ENCODE assay signal across 19 mouse cellular contexts in the genomic region with DNA sequence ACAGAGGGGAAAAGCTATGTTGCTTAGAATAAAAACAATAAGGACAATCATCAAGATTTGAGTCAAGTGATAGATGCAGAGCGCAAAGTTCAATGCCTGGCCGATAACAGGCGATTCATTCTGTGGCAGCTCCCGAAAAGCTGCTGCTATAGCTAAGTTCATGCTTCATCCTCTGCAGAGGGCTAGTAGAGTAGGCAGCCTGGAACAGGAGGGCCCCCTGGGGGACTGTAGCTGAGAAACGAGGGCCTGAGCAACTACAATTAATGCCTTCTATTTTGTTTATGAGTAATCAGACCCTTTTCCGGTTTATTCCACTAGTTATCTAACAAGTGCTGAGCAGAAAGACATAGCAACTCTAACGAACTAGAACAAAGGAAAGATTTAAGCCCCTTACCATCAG.
DNase-seq lines count a peak whose midpoint lies in the region; ATAC-seq and TF ChIP-seq lines count a peak whose summit lies in the region.
"Had no signal": no experiment of that assay in that cellular context is flagged by ENCODE, and none has a peak within 500 bp of the region (broad histone marks: within the 10 kb centered on the region; RNA-seq: fewer than 3 reads in every experiment).

No protein-coding gene starts in this region.

- peaks cover 3% of the 10 kb centered on the region; the same call in 1 of the 2 replicates for H3K9me3 ChIP-seq in forebrain, embryonic 14.5 days (replicated peaks; ENCODE audit: control insufficient read depth, low read length)
- H3K9me3 ChIP-seq in forebrain, embryonic 16.5 days (ENCODE audit: control insufficient read depth, low read length) = peaks cover 6% of the 10 kb centered on the region; the same call in 1 of the 2 replicates
- H3K9me3 ChIP-seq in midbrain, embryonic 14.5 days (ENCODE audit: control insufficient read depth, low read length) = no peaks in the 10 kb centered on the region
- no peaks in the 10 kb centered on the region for H3K9me3 ChIP-seq in midbrain, embryonic 11.5 days (ENCODE audit: control insufficient read depth, low read length)
- H3K9me3 ChIP-seq: heart, embryonic 10.5 days; kidney, embryonic 15.5 days; liver, embryonic 12.5 days; neural tube, embryonic 12.5 days had no signal

- H3K4me1 ChIP-seq in forebrain, embryonic 14.5 days (ENCODE audit: control insufficient read depth, insufficient read depth, low read length) = no peaks in the 10 kb centered on the region
- peaks cover 3% of the 10 kb centered on the region; the same call in 1 of the 2 replicates for H3K4me1 ChIP-seq in forebrain, embryonic 16.5 days (replicated peaks; ENCODE audit: control insufficient read depth, insufficient read depth, low read length)
- no peaks in the 10 kb centered on the region for H3K4me1 ChIP-seq in midbrain, embryonic 14.5 days (ENCODE audit: control insufficient read depth, insufficient read depth, low read length)
- H3K4me1 ChIP-seq in midbrain, embryonic 11.5 days (ENCODE audit: control insufficient read depth, insufficient read depth, low read length) = no peaks in the 10 kb centered on the region
- H3K4me1 ChIP-seq: heart, embryonic 10.5 days; kidney, embryonic 15.5 days; limb, embryonic 13.5 days; liver, embryonic 12.5 days; neural tube, embryonic 12.5 days had no signal

- no peaks in the 10 kb centered on the region for H3K27me3 ChIP-seq in forebrain, embryonic 14.5 days (replicated peaks; ENCODE audit: control insufficient read depth, insufficient read depth, low read length)
- H3K27me3 ChIP-seq in forebrain, embryonic 16.5 days (replicated peaks; ENCODE audit: control insufficient read depth, insufficient read depth, low read length) = no peaks in the 10 kb centered on the region
- H3K27me3 ChIP-seq in midbrain, embryonic 14.5 days (ENCODE audit: control insufficient read depth, insufficient read depth, low read length) = no peaks in the 10 kb centered on the region
- H3K27me3 ChIP-seq in midbrain, embryonic 11.5 days (ENCODE audit: control insufficient read depth, insufficient read depth, low read length) = no peaks in the 10 kb centered on the region
- H3K27me3 ChIP-seq: kidney, embryonic 15.5 days; limb, embryonic 13.5 days; liver, embryonic 12.5 days; neural tube, embryonic 12.5 days had no signal

- no peaks in the 10 kb centered on the region for H3K36me3 ChIP-seq in forebrain, embryonic 14.5 days (ENCODE audit: control insufficient read depth, insufficient read depth, low read length)
- no peaks in the 10 kb centered on the region for H3K36me3 ChIP-seq in forebrain, embryonic 16.5 days (ENCODE audit: control insufficient read depth, insufficient read depth)
- H3K36me3 ChIP-seq in midbrain, embryonic 14.5 days (ENCODE audit: control insufficient read depth, insufficient read depth, low read length) = no peaks in the 10 kb centered on the region
- no peaks in the 10 kb centered on the region for H3K36me3 ChIP-seq in midbrain, embryonic 11.5 days (ENCODE audit: control insufficient read depth, insufficient read depth, low read length)
- H3K36me3 ChIP-seq: heart, embryonic 10.5 days; kidney, embryonic 15.5 days; limb, embryonic 13.5 days; liver, embryonic 12.5 days; neural tube, embryonic 12.5 days had no signal

- no peak overlapping the region for H3K4me2 ChIP-seq in forebrain, embryonic 14.5 days (ENCODE audit: low read length)
- no peak overlapping the region for H3K4me2 ChIP-seq in forebrain, embryonic 16.5 days (ENCODE audit: low read length)
- no peak overlapping the region for H3K4me2 ChIP-seq in midbrain, embryonic 14.5 days (ENCODE audit: low read length)
- no peak overlapping the region for H3K4me2 ChIP-seq in midbrain, embryonic 11.5 days
- H3K4me2 ChIP-seq: kidney, embryonic 15.5 days; limb, embryonic 13.5 days; liver, embryonic 12.5 days; neural tube, embryonic 12.5 days had no signal

- no peak overlapping the region for H3K9ac ChIP-seq in forebrain, embryonic 14.5 days (ENCODE audit: low read length)
- H3K9ac ChIP-seq in forebrain, embryonic 16.5 days (replicated peaks; ENCODE audit: low read depth, low read length) = no peak overlapping the region
- H3K9ac ChIP-seq in midbrain, embryonic 14.5 days (replicated peaks; ENCODE audit: low read length) = no peak overlapping the region
- H3K9ac ChIP-seq in midbrain, embryonic 11.5 days (ENCODE audit: low read length) = no peak overlapping the region
- H3K9ac ChIP-seq: kidney, embryonic 15.5 days; limb, embryonic 13.5 days; liver, embryonic 12.5 days; neural tube, embryonic 12.5 days had no signal

- TF ChIP-seq CTCF in layer of hippocampus, adult 2 months (conservative IDR thresholded peaks at IDR 0.05) = no peak; the same call in 1 of the 2 replicates

- 46% methylated on average over 7 of the region's 7 CpGs for WGBS in forebrain, embryonic 14.5 days
- 38% methylated on average over 7 of the region's 7 CpGs for WGBS in forebrain, embryonic 16.5 days
- 58% methylated on average over 7 of the region's 7 CpGs for WGBS in midbrain, embryonic 14.5 days
- WGBS in midbrain, embryonic 11.5 days = 66% methylated on average over 7 of the region's 7 CpGs

- no peak overlapping the region for H3K27ac ChIP-seq in forebrain, embryonic 14.5 days (ENCODE audit: low read depth, low read length)
- no peak overlapping the region for H3K27ac ChIP-seq in forebrain, embryonic 16.5 days (ENCODE audit: low read length)
- peak overlapping the region; percentile 62 for H3K27ac ChIP-seq in layer of hippocampus, adult 2 months
- H3K27ac ChIP-seq in midbrain, embryonic 14.5 days (replicated peaks; ENCODE audit: low read depth, low read length) = no peak overlapping the region
- no peak overlapping the region for H3K27ac ChIP-seq in midbrain, embryonic 11.5 days (ENCODE audit: low read depth, low read length)
- H3K27ac ChIP-seq: heart, embryonic 10.5 days; kidney, embryonic 15.5 days; limb, embryonic 13.5 days; liver, embryonic 12.5 days; neural tube, embryonic 12.5 days had no signal

- DNase-seq in forebrain, embryonic 14.5 days (ENCODE audit: low spot score) = peak; percentile 18
- DNase-seq in layer of hippocampus, adult 2 months (ENCODE audit: low spot score in 2 of 2) = peak in 1 of 2 experiments; percentile 14
- no peak for DNase-seq in layer of hippocampus, postnatal 36 days
- peak; percentile 41 for DNase-seq in midbrain, embryonic 14.5 days
- no peak for DNase-seq in midbrain, embryonic 11.5 days (ENCODE audit: low spot score, missing footprints)
- DNase-seq in retina, embryonic 14.5 days (ENCODE audit: low spot score) = peak; percentile 45
- no peak for DNase-seq in testis, postnatal 14 days (ENCODE audit: low spot score)
- DNase-seq: adrenal gland, postnatal 25 days; cerebellum, adult 9-10 months; kidney, adult 11 months; lung, adult 18-20 months; lung, postnatal 4 days had no signal

- no peak overlapping the region for H3K4me3 ChIP-seq in forebrain, embryonic 14.5 days (ENCODE audit: low read depth, low read length)
- no peak overlapping the region for H3K4me3 ChIP-seq in forebrain, embryonic 16.5 days (replicated peaks; ENCODE audit: low read length)
- H3K4me3 ChIP-seq in layer of hippocampus, adult 2 months = no peak overlapping the region
- H3K4me3 ChIP-seq in midbrain, embryonic 14.5 days (replicated peaks; ENCODE audit: low read depth, low read length) = no peak overlapping the region
- no peak overlapping the region for H3K4me3 ChIP-seq in midbrain, embryonic 11.5 days (ENCODE audit: low read depth, low read length)
- H3K4me3 ChIP-seq: heart, embryonic 10.5 days; kidney, embryonic 15.5 days; limb, embryonic 13.5 days; liver, embryonic 12.5 days; neural tube, embryonic 12.5 days had no signal

- no peak for ATAC-seq in forebrain, embryonic 14.5 days
- no peak for ATAC-seq in forebrain, embryonic 16.5 days
- no peak for ATAC-seq in midbrain, embryonic 14.5 days (ENCODE audit: low FRiP score, low TSS enrichment)
- no peak for ATAC-seq in midbrain, embryonic 11.5 days (ENCODE audit: low FRiP score)
- ATAC-seq: hindbrain, embryonic 16.5 days; liver, embryonic 12.5 days had no signal

Comparison
In these comparisons a context has a peak if more than half of its experiments do, and no peak if none do; other contexts are left out.
1. DNase-seq: peak in forebrain, embryonic 14.5 days (single experiment), midbrain, embryonic 14.5 days (single experiment) and retina, embryonic 14.5 days (single experiment); none in layer of hippocampus, postnatal 36 days (0 of 2), midbrain, embryonic 11.5 days (single experiment) and testis, postnatal 14 days (single experiment).